Mouse (Mus musculus): ENCODE data around the gene 1700037C18Rik. TPM values are rescaled to one million over a fixed set of nuclear protein-coding genes. Genes with fewer than 3 reads are reported as not detected.

Gene 1700037C18Rik
- polyA plus RNA-seq, 1 experiment, result 9.1 TPM

- H3K4me3 ChIP-seq (ENCODE audit: low read depth, low read length), result no peak overlapping the region
- WGBS, result 96% methylated on average over 4 of the region's 4 CpGs
- H3K36me3 ChIP-seq (ENCODE audit: control insufficient read depth, insufficient read depth, low read length), result 0 out of 2 replicates have a peak, but pooled peaks cover 3% of the 10 kb centered on the region
- TF ChIP-seq CTCF (IDR thresholded peaks at IDR 0.05; ENCODE audit: extremely low read depth, insufficient read length, insufficient replicate concordance, low read depth, low read length), result no peak
- no peak for TF ChIP-seq POLR2A (IDR thresholded peaks at IDR 0.05; ENCODE audit: low read depth, low read length)
- no peaks in the 10 kb centered on the region for H3K27me3 ChIP-seq (ENCODE audit: control insufficient read depth, insufficient read depth, low read length)
- no peaks in the 10 kb centered on the region for H3K4me1 ChIP-seq (ENCODE audit: control insufficient read depth, insufficient read depth, insufficient read length, low read length)
- no peak overlapping the region for H3K27ac ChIP-seq (ENCODE audit: insufficient read depth, low read depth, low read length)
Measured at GRCm38 (mm10) chr16:3876346-3876745, 32.1 kb downstream of the 1700037C18Rik start.

GRCm38 (mm10) chr16:3872216-3873047 is 36.1 kb downstream of the 1700037C18Rik start, which contains the start of gene Naa60:
Gene Naa60 (plus strand): TSS chr16:3872375.
- 3% methylated on average over 47 of the region's 47 CpGs for WGBS
- no peak for TF ChIP-seq POLR2A (IDR thresholded peaks at IDR 0.05; ENCODE audit: low read depth, low read length)
- no peak for TF ChIP-seq CTCF (IDR thresholded peaks at IDR 0.05; ENCODE audit: extremely low read depth, insufficient read length, insufficient replicate concordance, low read depth, low read length)

GRCm38 (mm10) chr16:3871815-3872214 is 36.7 kb downstream of the 1700037C18Rik start:
- H3K27me3 ChIP-seq (ENCODE audit: control insufficient read depth, insufficient read depth, low read length), result no peaks in the 10 kb centered on the region
- H3K27ac ChIP-seq (ENCODE audit: insufficient read depth, low read depth, low read length), result peak overlapping the region; percentile 60
- no peaks in the 10 kb centered on the region for H3K4me1 ChIP-seq (ENCODE audit: control insufficient read depth, insufficient read depth, insufficient read length, low read length)
- 1% methylated on average over 16 of the region's 16 CpGs for WGBS
- peaks cover 11% of the 10 kb centered on the region for H3K36me3 ChIP-seq (ENCODE audit: control insufficient read depth, insufficient read depth, low read length)
- TF ChIP-seq CTCF (IDR thresholded peaks at IDR 0.05; ENCODE audit: extremely low read depth, insufficient read length, insufficient replicate concordance, low read depth, low read length), result no peak
- peak; percentile 20; the same call in 1 of the 2 replicates for TF ChIP-seq POLR2A (IDR thresholded peaks at IDR 0.05; ENCODE audit: low read depth, low read length)
- peak overlapping the region; percentile 80 for H3K4me3 ChIP-seq (ENCODE audit: low read depth, low read length)

More at GRCm38 (mm10) chr16:3872216-3873047, 36.1 kb downstream of the 1700037C18Rik start, which contains the start of gene Naa60:
- H3K36me3 ChIP-seq (ENCODE audit: control insufficient read depth, insufficient read depth, low read length), result peaks cover 8% of the 10 kb centered on the region
- no peaks in the 10 kb centered on the region for H3K27me3 ChIP-seq (ENCODE audit: control insufficient read depth, insufficient read depth, low read length)
- no peaks in the 10 kb centered on the region for H3K4me1 ChIP-seq (ENCODE audit: control insufficient read depth, insufficient read depth, insufficient read length, low read length)
- H3K4me3 ChIP-seq (ENCODE audit: low read depth, low read length), result peak within 1 kb of the TSS; percentile 80
- H3K27ac ChIP-seq (ENCODE audit: insufficient read depth, low read depth, low read length), result peak within 1 kb of the TSS; percentile 60

- Histone ChIP-seq H3K4me1 (ENCODE audit: control insufficient read depth, insufficient read depth, insufficient read length, low read length) (no peaks in the 10 kb centered on the region), H3K27me3 (ENCODE audit: control insufficient read depth, insufficient read depth, low read length) (no peaks in the 10 kb centered on the region), H3K4me3 (ENCODE audit: low read depth, low read length) (no peak overlapping the region), H3K36me3 (ENCODE audit: control insufficient read depth, insufficient read depth, low read length) (peaks cover 10% of the 10 kb centered on the region), H3K27ac (ENCODE audit: insufficient read depth, low read depth, low read length) (no peak overlapping the region)
- WGBS, result 90% methylated on average over 4 of the region's 4 CpGs
- no peak for TF ChIP-seq CTCF (IDR thresholded peaks at IDR 0.05; ENCODE audit: extremely low read depth, insufficient read length, insufficient replicate concordance, low read depth, low read length)
- TF ChIP-seq POLR2A (IDR thresholded peaks at IDR 0.05; ENCODE audit: low read depth, low read length), result no peak
Measured at GRCm38 (mm10) chr16:3859254-3859653, 49.2 kb downstream of the 1700037C18Rik start.

- Histone ChIP-seq H3K4me1 (ENCODE audit: control insufficient read depth, insufficient read depth, insufficient read length, low read length) (no peaks in the 10 kb centered on the region; the same call in 1 of the 2 replicates), H3K27ac (ENCODE audit: insufficient read depth, low read depth, low read length) (no peak overlapping the region), H3K27me3 (ENCODE audit: control insufficient read depth, insufficient read depth, low read length) (no peaks in the 10 kb centered on the region), H3K36me3 (ENCODE audit: control insufficient read depth, insufficient read depth, low read length) (peaks cover 2% of the 10 kb centered on the region), H3K4me3 (ENCODE audit: low read depth, low read length) (no peak overlapping the region)
- TF ChIP-seq CTCF (IDR thresholded peaks at IDR 0.05; ENCODE audit: extremely low read depth, insufficient read length, insufficient replicate concordance, low read depth, low read length), result no peak
- no peak for TF ChIP-seq POLR2A (IDR thresholded peaks at IDR 0.05; ENCODE audit: low read depth, low read length)
- WGBS, result 85% methylated on average over 1 of the region's 1 CpGs
Measured at GRCm38 (mm10) chr16:3855776-3856175, 52.7 kb downstream of the 1700037C18Rik start.

- no peak overlapping the region for H3K27ac ChIP-seq (ENCODE audit: insufficient read depth, low read depth, low read length)
- no peak overlapping the region for H3K4me3 ChIP-seq (ENCODE audit: low read depth, low read length)
- TF ChIP-seq CTCF (IDR thresholded peaks at IDR 0.05; ENCODE audit: extremely low read depth, insufficient read length, insufficient replicate concordance, low read depth, low read length) (no peak), POLR2A (IDR thresholded peaks at IDR 0.05; ENCODE audit: low read depth, low read length) (no peak)
- 79% methylated on average over 11 of the region's 11 CpGs for WGBS
- no peaks in the 10 kb centered on the region; the same call in 1 of the 2 replicates for H3K4me1 ChIP-seq (ENCODE audit: control insufficient read depth, insufficient read depth, insufficient read length, low read length)
- H3K27me3 ChIP-seq (ENCODE audit: control insufficient read depth, insufficient read depth, low read length), result no peaks in the 10 kb centered on the region
- no peaks in the 10 kb centered on the region for H3K36me3 ChIP-seq (ENCODE audit: control insufficient read depth, insufficient read depth, low read length)
Measured at GRCm38 (mm10) chr16:3854437-3855182, 53.9 kb downstream of the 1700037C18Rik start.

Data from small intestine, adult 2 months (tissue).